Mouse (Mus musculus) stomach, embryonic 15.5 days (tissue): ENCODE results near the gene Dkk2. TPM values are rescaled to one million over a fixed set of nuclear protein-coding genes. Genes with fewer than 3 reads are reported as not detected.
A peak's percentile ranks its signal among the peaks of the same experiment; 100 is the strongest.
"Not testable (repeated sequence)": the region's sequence is repeated elsewhere in the genome, so short reads cannot be mapped to it uniquely, and the experiment has no call there.

ENCODE experiments used
- ATAC-seq: fragments of 200-750 bp; cut with Nextera tagmentation; 2 replicates; pipeline ENCODE4 v1.8.0; 2017; ENCODE audit warnings: low read depth, moderate number of reproducible peaks, moderate TSS enrichment; ENCODE audit not compliant: insufficient read depth, low FRiP score
- H3K27ac ChIP-seq: fragments of 300-500 bp; sonication (generic); 2 replicates; pipeline ENCODE4 v1.5.1; 2015; ENCODE audit warnings: mild to moderate bottlenecking, inconsistent platforms
- H3K27me3 ChIP-seq: fragments of 300-500 bp; sonication (generic); replicated peaks from 2 replicates; pipeline ENCODE4 v1.6.1; 2015; ENCODE audit warnings: inconsistent platforms
- H3K36me3 ChIP-seq: fragments of 300-500 bp; sonication (generic); 2 replicates; pipeline ENCODE4 v1.6.1; 2015; ENCODE audit warnings: inconsistent platforms
- H3K4me1 ChIP-seq: fragments of 300-500 bp; sonication (generic); 2 replicates; pipeline ENCODE4 v1.6.1; 2015; ENCODE audit warnings: inconsistent platforms
- H3K4me2 ChIP-seq: fragments of 300-500 bp; sonication (generic); 2 replicates; pipeline ENCODE4 v1.6.1; 2015; ENCODE audit warnings: mild to moderate bottlenecking, inconsistent platforms
- H3K4me3 ChIP-seq: fragments of 300-500 bp; sonication (generic); replicated peaks from 2 replicates; pipeline ENCODE4 v1.5.1; 2015; ENCODE audit warnings: inconsistent platforms
- H3K9ac ChIP-seq: fragments of 300-500 bp; sonication (generic); 2 replicates; pipeline ENCODE4 v1.6.1; 2015; ENCODE audit warnings: inconsistent platforms
- H3K9me3 ChIP-seq: fragments of 300-500 bp; sonication (generic); 2 replicates; pipeline ENCODE4 v1.6.1; 2016; ENCODE audit warnings: inconsistent platforms
- WGBS: fragments of 180-500 bp; shearing (Covaris S2); methylation state at CpG from one replicate; pipeline ENCODE4 v1.1.7; 2015; 5-methylcytosine and 5-hydroxymethylcytosine counted together
- polyA plus RNA-seq: library from polyadenylated mRNA; unstranded; fragments of >200 nt; fragmentation: Nextera tagmentation; extraction: Ambion mirVana; gene quantifications from 2 replicates; pipeline ENCODE4 v1.2.1, GENCODE M21; 2015

Dkk2 gene
- polyA plus RNA-seq: 9.8 and 10.3 TPM in 2 replicates

- H3K9ac ChIP-seq: peak within 1 kb of the TSS; percentile 13; the same call in 1 of the 2 replicates
- H3K9me3 ChIP-seq: no peaks in the 10 kb centered on the region
- H3K4me3 ChIP-seq: peak within 1 kb of the TSS; percentile 41
- WGBS: under 1% methylated on average over 33 of the region's 33 CpGs
- H3K36me3 ChIP-seq: no peaks in the 10 kb centered on the region
- peaks cover 22% of the 10 kb centered on the region; the same call in 1 of the 2 replicates for H3K4me1 ChIP-seq
- H3K27ac ChIP-seq: no peak within 1 kb of the TSS
- peaks cover 23% of the 10 kb centered on the region for H3K27me3 ChIP-seq
- ATAC-seq: peak; percentile 33; the same call in 1 of the 2 replicates
- peak within 1 kb of the TSS; percentile 80 for H3K4me2 ChIP-seq
Measured at GRCm38 (mm10) chr3:132085112-132085822, at the start of gene Dkk2. TSS of gene Dkk2 (plus strand) at chr3:132085292.

- no peak overlapping the region for H3K9ac ChIP-seq
- no peaks in the 10 kb centered on the region for H3K4me1 ChIP-seq
- H3K4me2 ChIP-seq: no peak overlapping the region
- WGBS: 88% methylated on average over 2 of the region's 2 CpGs
- no peaks in the 10 kb centered on the region for H3K36me3 ChIP-seq
- H3K9me3 ChIP-seq: no peaks in the 10 kb centered on the region
- ATAC-seq: no peak
- no peak overlapping the region for H3K4me3 ChIP-seq
- H3K27me3 ChIP-seq: no peaks in the 10 kb centered on the region
- H3K27ac ChIP-seq: no peak overlapping the region
Measured at GRCm38 (mm10) chr3:132036704-132037103, 48.4 kb upstream of the Dkk2 start.

- WGBS: 36% methylated on average over 10 of the region's 10 CpGs
- no peak overlapping the region for H3K4me3 ChIP-seq
- H3K36me3 ChIP-seq: no peaks in the 10 kb centered on the region
- peak overlapping the region; percentile 13; the same call in 1 of the 2 replicates for H3K4me2 ChIP-seq
- H3K27ac ChIP-seq: no peak overlapping the region
- no peak for ATAC-seq
- no peaks in the 10 kb centered on the region for H3K27me3 ChIP-seq
- H3K9me3 ChIP-seq: no peaks in the 10 kb centered on the region
- H3K4me1 ChIP-seq: no peaks in the 10 kb centered on the region
- no peak overlapping the region for H3K9ac ChIP-seq
Measured at GRCm38 (mm10) chr3:132037670-132038069, 47.4 kb upstream of the Dkk2 start.

DNA sequence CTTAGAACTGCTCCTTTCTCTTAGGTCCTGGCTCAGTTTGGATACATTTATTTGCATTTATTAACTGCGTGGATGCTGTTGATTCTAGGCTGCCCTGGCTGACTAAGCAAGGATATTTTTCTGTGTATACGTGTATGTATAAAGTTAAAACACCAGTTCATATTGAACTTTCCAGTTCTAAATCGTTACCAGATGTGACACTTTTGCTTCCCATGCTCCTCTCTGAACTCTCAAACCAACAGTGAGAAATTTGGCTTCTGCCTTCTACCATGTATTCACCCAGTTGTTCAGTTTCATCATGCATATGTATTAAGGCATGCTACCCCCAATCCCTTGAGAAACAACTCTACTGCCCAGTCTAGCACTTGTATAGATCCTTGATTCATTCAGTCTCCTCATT, 45.0 kb upstream of the Dkk2 start:
- Histone ChIP-seq H3K36me3 (no peaks in the 10 kb centered on the region), H3K27ac (no peak overlapping the region), H3K4me2 (no peak overlapping the region), H3K27me3 (no peaks in the 10 kb centered on the region), H3K9me3 (no peaks in the 10 kb centered on the region), H3K4me3 (no peak overlapping the region), H3K9ac (no peak overlapping the region), H3K4me1 (no peaks in the 10 kb centered on the region)
- ATAC-seq: no peak
- 75% methylated on average over 3 of the region's 3 CpGs for WGBS

DNA sequence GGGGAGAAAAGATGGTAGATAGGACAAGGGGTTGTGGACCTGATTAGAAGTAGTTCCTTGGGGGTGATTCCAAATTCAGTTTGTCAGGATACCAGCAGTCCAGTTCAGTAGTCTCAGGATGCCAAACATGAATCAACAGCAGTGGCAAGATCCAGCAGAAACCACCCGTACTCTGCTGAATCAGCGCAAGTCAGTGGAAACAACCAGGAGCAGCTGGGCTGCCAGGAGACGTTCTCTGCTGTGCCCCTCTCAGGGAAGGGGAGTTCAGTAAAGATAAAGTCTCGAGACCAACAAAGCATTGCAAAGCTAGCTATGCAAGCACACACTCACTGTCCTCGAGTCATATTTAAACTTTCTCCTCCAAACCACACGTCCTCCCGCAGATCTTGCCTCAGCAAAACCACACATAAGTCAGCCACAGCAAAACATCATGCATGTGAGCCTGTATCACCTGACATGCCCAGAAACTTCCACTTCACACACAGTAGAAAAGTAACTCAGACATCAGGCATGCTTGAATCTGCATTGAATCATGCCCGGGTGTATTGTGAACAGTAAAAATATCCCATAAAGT, 34.1 kb upstream of the Dkk2 start:
- no peak for ATAC-seq
- 75% methylated on average over 8 of the region's 8 CpGs for WGBS

DNA sequence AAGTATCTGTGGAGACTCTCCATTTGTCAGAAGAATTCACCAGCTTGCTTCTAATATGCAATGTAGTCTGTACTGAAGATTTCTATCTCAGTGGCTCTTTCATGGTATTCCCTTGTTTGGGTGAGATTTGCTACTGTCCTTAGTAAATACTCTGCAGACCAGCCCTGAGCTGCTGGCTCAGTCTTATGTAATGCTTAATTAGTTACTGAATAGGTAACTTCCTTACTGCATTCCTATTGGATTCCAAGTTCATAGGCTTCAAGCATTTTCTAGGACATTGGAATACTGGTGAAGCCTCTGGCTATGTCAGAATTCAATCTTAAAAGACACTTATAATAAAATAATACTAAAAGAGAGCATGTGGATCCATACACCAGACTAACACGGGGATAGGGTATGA, 22.3 kb upstream of the Dkk2 start:
- WGBS: 79% methylated on average over 1 of the region's 1 CpGs
- not testable (repeated sequence) for H3K27ac ChIP-seq, H3K4me3 ChIP-seq, H3K27me3 ChIP-seq, H3K9me3 ChIP-seq, H3K4me2 ChIP-seq, H3K4me1 ChIP-seq, H3K9ac ChIP-seq, H3K36me3 ChIP-seq, ATAC-seq

More for the DNA sequence above, 34.1 kb upstream of the Dkk2 start:
- Histone ChIP-seq H3K4me3 (no peak overlapping the region), H3K4me2 (no peak overlapping the region), H3K27ac (no peak overlapping the region), H3K27me3 (no peaks in the 10 kb centered on the region), H3K36me3 (no peaks in the 10 kb centered on the region), H3K4me1 (no peaks in the 10 kb centered on the region), H3K9ac (no peak overlapping the region), H3K9me3 (no peaks in the 10 kb centered on the region)

DNA sequence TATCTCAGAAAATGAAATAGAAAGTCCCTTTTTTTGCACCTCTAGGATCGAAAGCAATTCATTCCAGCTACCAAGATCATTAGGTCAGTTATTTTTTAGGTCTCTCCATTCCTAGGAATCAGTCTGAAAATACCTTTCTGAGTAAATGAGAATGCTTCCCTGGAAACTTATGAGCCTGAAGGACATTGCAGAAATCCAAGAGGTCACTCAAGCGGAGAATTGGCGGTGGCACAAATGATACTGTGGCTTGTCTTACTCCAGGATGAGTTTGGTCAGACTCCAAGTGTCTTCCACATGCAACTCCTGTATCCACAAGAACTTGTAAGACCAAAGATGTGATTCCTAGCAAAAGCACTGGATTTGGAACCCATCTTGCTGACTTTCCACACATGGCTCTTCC, 21.7 kb upstream of the Dkk2 start:
- no peak for ATAC-seq
- Histone ChIP-seq H3K4me3 (no peak overlapping the region), H3K9ac (no peak overlapping the region), H3K4me1 (no peaks in the 10 kb centered on the region), H3K27ac (no peak overlapping the region), H3K4me2 (no peak overlapping the region), H3K36me3 (no peaks in the 10 kb centered on the region), H3K9me3 (no peaks in the 10 kb centered on the region), H3K27me3 (no peaks in the 10 kb centered on the region)
- 96% methylated on average over 3 of the region's 3 CpGs for WGBS

DNA sequence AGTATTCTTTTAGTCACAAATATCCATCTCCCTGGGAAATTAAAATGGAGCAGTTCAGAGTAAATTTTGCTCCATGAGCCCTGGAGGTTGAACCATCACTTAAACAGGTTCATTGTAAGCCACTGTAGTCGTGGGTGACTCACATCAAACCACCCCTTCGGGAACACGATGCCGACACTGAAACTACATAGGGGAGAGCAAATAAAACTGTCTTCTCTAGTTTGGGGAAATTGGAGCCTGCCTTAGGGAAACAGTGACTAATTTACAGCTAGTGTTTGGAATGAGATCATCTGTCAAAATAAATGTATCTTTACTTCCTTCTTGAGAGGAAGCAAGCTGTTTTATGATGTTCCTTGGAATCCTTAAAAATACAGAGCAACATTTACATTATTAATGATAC, 21.1 kb upstream of the Dkk2 start:
- Histone ChIP-seq H3K27ac (no peak overlapping the region), H3K4me2 (no peak overlapping the region), H3K9ac (no peak overlapping the region), H3K4me1 (no peaks in the 10 kb centered on the region), H3K4me3 (no peak overlapping the region), H3K27me3 (no peaks in the 10 kb centered on the region), H3K9me3 (no peaks in the 10 kb centered on the region), H3K36me3 (no peaks in the 10 kb centered on the region)
- no peak for ATAC-seq
- 45% methylated on average over 4 of the region's 4 CpGs for WGBS

DNA sequence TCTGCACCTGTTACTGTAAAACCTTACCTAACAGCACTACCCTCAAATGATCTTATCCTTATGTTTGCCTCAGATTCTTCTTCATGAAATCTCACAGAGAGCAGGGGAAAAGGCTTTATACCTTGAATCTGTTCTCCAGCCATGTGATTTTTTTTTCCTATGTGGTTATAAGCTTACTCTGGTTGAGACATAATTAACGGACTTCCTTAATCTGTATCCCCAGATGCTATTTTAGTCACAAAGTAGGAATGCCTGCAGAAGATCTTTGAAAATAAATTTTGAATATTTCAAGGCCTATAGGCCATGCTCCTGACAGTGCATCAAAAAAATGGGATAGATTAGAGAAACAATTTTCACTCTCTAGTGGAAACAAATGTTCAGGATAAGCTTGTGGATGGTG, 20.2 kb upstream of the Dkk2 start:
- no peak overlapping the region for H3K4me2 ChIP-seq
- no peaks in the 10 kb centered on the region for H3K4me1 ChIP-seq
- H3K9ac ChIP-seq: no peak overlapping the region
- no peak for ATAC-seq
- WGBS: 64% methylated on average over 1 of the region's 1 CpGs
- H3K9me3 ChIP-seq: no peaks in the 10 kb centered on the region
- no peak overlapping the region for H3K4me3 ChIP-seq
- no peak overlapping the region for H3K27ac ChIP-seq
- no peaks in the 10 kb centered on the region for H3K27me3 ChIP-seq
- H3K36me3 ChIP-seq: no peaks in the 10 kb centered on the region

DNA sequence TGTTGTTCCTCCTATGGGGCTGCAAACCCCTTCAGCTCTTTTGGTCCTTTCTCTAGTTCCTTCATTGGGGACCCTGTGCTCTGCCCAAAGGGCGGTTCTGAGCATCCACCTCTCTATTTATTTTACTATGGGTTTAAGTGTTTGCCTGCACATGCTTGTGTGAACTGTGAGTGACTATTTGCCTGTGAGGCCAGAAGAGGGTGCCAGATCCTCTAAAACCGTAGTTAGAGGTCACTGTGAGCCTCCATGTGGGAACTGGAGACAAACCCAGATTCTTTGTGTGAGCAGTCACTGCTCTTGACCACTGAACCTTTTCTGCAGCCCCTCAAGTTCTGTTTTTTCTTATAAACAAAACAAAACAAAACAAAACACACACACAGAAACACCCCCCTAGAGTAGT, 14.1 kb upstream of the Dkk2 start:
- WGBS: 44% methylated on average over 2 of the region's 2 CpGs
- H3K9ac ChIP-seq: no peak overlapping the region
- H3K27ac ChIP-seq: no peak overlapping the region
- no peak overlapping the region for H3K4me2 ChIP-seq
- H3K27me3 ChIP-seq: no peaks in the 10 kb centered on the region
- no peaks in the 10 kb centered on the region for H3K4me1 ChIP-seq
- ATAC-seq: no peak
- no peaks in the 10 kb centered on the region for H3K36me3 ChIP-seq
- no peaks in the 10 kb centered on the region for H3K9me3 ChIP-seq
- H3K4me3 ChIP-seq: no peak overlapping the region

- Histone ChIP-seq H3K9ac (no peak overlapping the region), H3K4me2 (peak overlapping the region; percentile 80), H3K9me3 (no peaks in the 10 kb centered on the region), H3K27me3 (peaks cover 23% of the 10 kb centered on the region), H3K4me1 (peaks cover 22% of the 10 kb centered on the region; the same call in 1 of the 2 replicates), H3K4me3 (peak overlapping the region; percentile 41), H3K27ac (no peak overlapping the region), H3K36me3 (no peaks in the 10 kb centered on the region)
- peak; percentile 65 for ATAC-seq
- WGBS: 5% methylated on average over 13 of the region's 13 CpGs
Measured at GRCm38 (mm10) chr3:132084018-132084417, 1.1 kb upstream of the Dkk2 start.

DNA sequence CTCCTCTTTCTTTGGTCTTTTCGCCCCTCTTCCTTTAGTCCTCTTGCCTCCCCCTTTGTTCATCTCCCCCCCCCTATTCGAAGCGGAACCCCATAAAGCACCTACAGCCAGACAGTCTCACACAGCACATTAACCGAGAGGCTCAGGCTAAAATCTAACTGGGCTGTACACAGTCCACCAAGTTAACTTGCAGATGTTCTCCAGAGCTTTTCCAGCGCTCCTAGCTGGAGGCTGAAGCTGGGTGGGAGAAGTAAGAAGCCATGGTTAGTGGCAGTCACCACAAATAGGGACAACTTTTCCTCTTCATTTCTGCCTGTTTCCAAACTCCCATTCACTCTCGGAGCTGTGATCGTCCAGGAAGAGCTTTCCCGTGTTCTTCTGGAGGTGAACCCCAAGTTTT, 412 bp upstream of the Dkk2 start:
- H3K4me1 ChIP-seq: peaks cover 22% of the 10 kb centered on the region; the same call in 1 of the 2 replicates

More for the DNA sequence above, 412 bp upstream of the Dkk2 start:
- H3K9ac ChIP-seq: no peak overlapping the region
- under 1% methylated on average over 7 of the region's 8 CpGs for WGBS
- H3K4me2 ChIP-seq: peak overlapping the region; percentile 80
- no peaks in the 10 kb centered on the region for H3K9me3 ChIP-seq
- H3K4me3 ChIP-seq: peak overlapping the region; percentile 41
- H3K36me3 ChIP-seq: no peaks in the 10 kb centered on the region
- no peak overlapping the region for H3K27ac ChIP-seq
- no peak for ATAC-seq
- peaks cover 23% of the 10 kb centered on the region for H3K27me3 ChIP-seq
